Mouse (Mus musculus): ENCODE results near the gene Gm20388.

DNA sequence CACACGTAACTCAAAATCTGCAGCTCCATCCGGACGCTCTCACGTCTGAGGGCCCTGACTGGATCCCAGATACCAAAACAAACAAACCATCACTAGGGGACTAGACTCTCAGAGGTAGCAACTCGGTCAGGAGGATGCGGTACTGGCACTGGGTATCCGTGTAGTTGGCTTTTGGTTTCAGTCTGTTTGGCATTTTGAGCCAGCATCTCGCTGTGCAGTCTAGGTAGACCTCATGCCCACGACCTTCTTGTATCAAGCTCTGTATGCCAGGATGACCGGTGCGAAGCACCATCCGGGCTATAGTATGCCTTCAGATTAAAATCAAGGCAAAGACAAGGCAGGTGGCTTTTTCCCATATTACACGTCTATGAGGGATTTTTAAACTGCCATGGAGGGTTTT, 3916.9 kb downstream of the Gm20388 start:
- TF ChIP-seq CTCF (IDR thresholded peaks at IDR 0.05; ENCODE audit: extremely low read depth, insufficient read depth, low read length) (no peak), POLR2A (IDR thresholded peaks at IDR 0.05; ENCODE audit: extremely low read depth, insufficient read depth, low read length) (no peak)

Data from cortical plate, adult 2 months (tissue).